Mouse (Mus musculus): ENCODE data around the gene Ireb2.
"Not testable (repeated sequence)": the region's sequence is repeated elsewhere in the genome, so short reads cannot be mapped to it uniquely, and the experiment has no call there.

Ireb2 gene

GRCm38 (mm10) chr9:54897097-54897496, 33.5 kb downstream of the Ireb2 start:
- DNase-seq (ENCODE audit: low read depth, low spot score), result no peak

GRCm38 (mm10) chr9:54909446-54909845, 45.9 kb downstream of the Ireb2 start:
- no peak for DNase-seq (ENCODE audit: low read depth, low spot score)

GRCm38 (mm10) chr9:54915576-54915975, 52.0 kb downstream of the Ireb2 start:
- DNase-seq (ENCODE audit: low read depth, low spot score), result no peak

GRCm38 (mm10) chr9:54916401-54916800, 52.8 kb downstream of the Ireb2 start:
- no peak for DNase-seq (ENCODE audit: low read depth, low spot score)

- DNase-seq (ENCODE audit: low read depth, low spot score), result peak; percentile 79
Observed at GRCm38 (mm10) chr9:54917010-54917677, 53.6 kb downstream of the Ireb2 start, which contains the start of gene Hykk. Hykk (plus strand) TSS chr9:54917283.

- no peak for DNase-seq (ENCODE audit: low read depth, low spot score)
Observed at GRCm38 (mm10) chr9:54918191-54918590, 54.6 kb downstream of the Ireb2 start.

- no peak for DNase-seq (ENCODE audit: low read depth, low spot score)
Observed at GRCm38 (mm10) chr9:54918781-54919180, 55.2 kb downstream of the Ireb2 start.

- DNase-seq (ENCODE audit: low read depth, low spot score), result no peak
Observed at GRCm38 (mm10) chr9:54919946-54920345, 56.4 kb downstream of the Ireb2 start.

GRCm38 (mm10) chr9:54930741-54931140, 67.2 kb downstream of the Ireb2 start:
- no peak for DNase-seq (ENCODE audit: low read depth, low spot score)

- no peak for DNase-seq (ENCODE audit: low read depth, low spot score)
Observed at GRCm38 (mm10) chr9:54931765-54932164, 68.2 kb downstream of the Ireb2 start.

GRCm38 (mm10) chr9:54932379-54932778, 68.8 kb downstream of the Ireb2 start:
- DNase-seq (ENCODE audit: low read depth, low spot score), result no peak

GRCm38 (mm10) chr9:54942071-54942470, 78.5 kb downstream of the Ireb2 start:
- DNase-seq (ENCODE audit: low read depth, low spot score), result no peak

- DNase-seq (ENCODE audit: low read depth, low spot score), result no peak
Observed at GRCm38 (mm10) chr9:54944467-54944866, 80.9 kb downstream of the Ireb2 start.

GRCm38 (mm10) chr9:54946256-54946655, 82.7 kb downstream of the Ireb2 start:
- no peak for DNase-seq (ENCODE audit: low read depth, low spot score)

GRCm38 (mm10) chr9:54949465-54949864, 85.9 kb downstream of the Ireb2 start:
- no peak for DNase-seq (ENCODE audit: low read depth, low spot score)

GRCm38 (mm10) chr9:54950162-54950561, 86.6 kb downstream of the Ireb2 start:
- not testable (repeated sequence) for DNase-seq (ENCODE audit: low read depth, low spot score)

- peak; percentile 76 for DNase-seq (ENCODE audit: low read depth, low spot score)
Observed at GRCm38 (mm10) chr9:54950575-54951321, 87.2 kb downstream of the Ireb2 start, which contains the start of the genes Psma4 and AY074887. Psma4 (plus strand) TSS chr9:54950790. AY074887 (minus strand) TSS chr9:54950998.

- DNase-seq (ENCODE audit: low read depth, low spot score), result no peak
Observed at GRCm38 (mm10) chr9:54961059-54961458, 97.5 kb downstream of the Ireb2 start.

Data from retina, adult 2 months (tissue).